Mouse (Mus musculus): ENCODE data around the gene Ern1. TPM values are rescaled to one million over a fixed set of nuclear protein-coding genes. Genes with fewer than 3 reads are reported as not detected.
A peak's percentile ranks its signal among the peaks of the same experiment; 100 is the strongest.

Gene Ern1
- polyA plus RNA-seq, 1 experiment from 2014 or later = 5.7 TPM

DNA sequence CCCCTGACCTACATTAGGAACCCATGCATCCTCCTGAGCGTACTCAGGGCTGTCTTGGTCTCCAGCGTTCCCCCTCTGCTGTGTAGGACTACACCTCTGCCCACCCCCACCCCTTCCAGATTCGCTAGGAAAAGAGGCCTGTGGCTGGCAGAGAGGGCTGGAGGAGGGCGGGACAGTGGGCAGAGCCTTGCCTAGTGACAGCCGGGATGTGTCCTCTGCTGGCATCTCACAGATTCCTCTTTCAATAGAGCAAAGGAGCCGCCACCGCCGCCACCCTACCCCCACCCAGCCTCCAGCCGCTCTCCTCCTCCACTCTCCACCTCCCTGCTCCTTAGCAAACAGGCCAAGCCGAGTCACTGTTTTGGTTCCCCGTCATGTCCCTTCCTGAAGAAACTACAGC lies 122.9 kb downstream of the Ern1 start:
- Histone ChIP-seq H3K36me3 (no peaks in the 10 kb centered on the region), H3K4me1 (replicated peaks) (peaks cover 15% of the 10 kb centered on the region), H3K27me3 (replicated peaks) (no peaks in the 10 kb centered on the region), H3K27ac (ENCODE audit: poor library complexity, severe bottlenecking) (no peak overlapping the region), H3K9me3 (replicated peaks) (peaks cover 7% of the 10 kb centered on the region; the same call in 1 of the 2 replicates), H3K9ac (peak overlapping the region; percentile 46; the same call in 1 of the 2 replicates), H3K4me3 (peak overlapping the region; percentile 8; the same call in 1 of the 2 replicates), H3K4me2 (peak overlapping the region; percentile 53)
- WGBS = 5% methylated on average over 11 of the region's 11 CpGs
- ATAC-seq (ENCODE audit: insufficient number of reproducible peaks, low FRiP score) = 0 out of 2 replicates have a peak, but pooled peaks have one; percentile 20

DNA sequence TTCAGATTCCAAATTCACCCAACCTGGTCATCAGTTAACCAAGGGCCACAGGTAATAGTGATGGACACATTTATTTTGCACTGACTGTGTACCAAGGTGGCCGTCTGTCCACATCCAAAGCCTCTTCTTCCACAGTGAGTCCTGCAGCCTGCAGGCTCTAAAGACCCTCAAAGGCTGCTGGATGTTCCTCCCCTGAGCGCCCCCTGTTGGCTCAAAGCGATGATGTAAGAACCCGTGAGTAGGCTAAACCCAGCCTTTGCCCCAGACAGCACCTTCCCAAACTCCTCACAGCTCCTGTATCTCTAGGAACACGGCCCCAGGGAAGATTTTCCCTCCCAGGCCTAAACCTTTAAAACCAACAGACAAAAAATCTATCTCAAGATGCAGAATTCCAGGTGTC lies 128.3 kb downstream of the Ern1 start:
- WGBS = 22% methylated on average over 5 of the region's 5 CpGs
- no peaks in the 10 kb centered on the region for H3K27me3 ChIP-seq (replicated peaks)
- peaks cover 7% of the 10 kb centered on the region for H3K4me1 ChIP-seq (replicated peaks)
- H3K4me2 ChIP-seq = no peak overlapping the region
- no peak overlapping the region for H3K4me3 ChIP-seq
- H3K27ac ChIP-seq (ENCODE audit: poor library complexity, severe bottlenecking) = no peak overlapping the region
- ATAC-seq (ENCODE audit: insufficient number of reproducible peaks, low FRiP score) = no peak
- H3K36me3 ChIP-seq = no peaks in the 10 kb centered on the region
- no peak overlapping the region for H3K9ac ChIP-seq
- H3K9me3 ChIP-seq (replicated peaks) = no peaks in the 10 kb centered on the region

DNA sequence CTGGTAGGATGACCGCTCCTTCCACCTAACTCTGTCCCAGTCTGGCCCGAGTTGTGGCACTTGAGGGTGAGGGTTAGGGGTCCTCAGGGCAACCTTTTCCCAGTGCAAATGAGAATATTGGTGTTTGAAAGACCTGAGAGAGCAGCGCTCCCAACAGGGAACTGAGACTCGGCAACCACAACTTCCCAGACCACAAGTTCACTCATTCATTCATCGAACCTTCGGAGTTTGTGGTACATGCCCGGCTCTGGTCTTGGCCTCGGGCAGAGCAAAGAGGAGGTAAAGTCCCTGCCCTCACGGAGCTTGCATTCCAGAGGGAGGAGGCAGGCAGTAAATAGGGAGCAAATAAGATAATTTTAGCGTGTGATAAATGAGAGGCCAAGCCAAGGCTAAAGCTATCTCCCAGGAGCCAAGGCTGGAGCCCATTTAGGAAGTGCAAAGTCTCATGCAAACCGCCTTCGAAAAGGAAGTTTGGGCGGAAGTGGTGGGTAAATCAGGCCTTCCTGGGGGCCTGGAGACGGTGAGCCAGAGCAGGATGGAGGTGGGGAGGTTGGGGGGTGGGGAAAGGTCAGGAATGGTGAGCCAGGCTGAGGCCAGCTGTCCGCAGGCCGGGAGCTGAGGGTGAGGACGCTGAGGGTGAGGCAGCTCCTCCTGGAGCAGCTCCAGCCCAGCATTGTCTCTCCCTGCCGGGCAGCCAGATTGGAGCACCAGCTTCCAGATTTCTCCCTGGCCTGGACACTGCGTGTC lies 132.1 kb downstream of the Ern1 start:
- ATAC-seq (ENCODE audit: insufficient number of reproducible peaks, low FRiP score) = no peak

DNA sequence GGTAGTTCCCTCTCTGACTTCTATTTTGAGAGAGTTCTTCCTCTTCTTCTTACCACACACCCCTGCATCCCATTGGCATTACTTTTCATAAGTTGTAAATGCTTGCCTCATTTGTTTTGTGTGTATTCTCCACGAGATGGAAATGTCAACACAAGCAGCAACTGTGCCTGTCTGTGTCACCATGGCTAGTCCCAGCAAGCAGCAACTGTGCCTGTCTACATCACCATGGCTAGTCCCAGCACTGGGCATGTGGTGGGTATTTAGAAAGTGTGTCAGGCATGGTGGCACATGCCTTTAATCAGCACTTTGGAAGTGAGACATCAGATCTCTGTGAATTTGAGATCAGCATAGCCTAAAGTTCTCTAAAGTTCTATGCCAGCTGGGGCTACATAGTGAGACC lies 133.5 kb downstream of the Ern1 start:
- no peak overlapping the region for H3K4me3 ChIP-seq
- H3K9ac ChIP-seq = no peak overlapping the region
- H3K36me3 ChIP-seq = no peaks in the 10 kb centered on the region
- H3K4me2 ChIP-seq = no peak overlapping the region
- H3K27me3 ChIP-seq (replicated peaks) = no peaks in the 10 kb centered on the region; the same call in 1 of the 2 replicates
- H3K27ac ChIP-seq (ENCODE audit: poor library complexity, severe bottlenecking) = no peak overlapping the region
- H3K9me3 ChIP-seq (replicated peaks) = no peaks in the 10 kb centered on the region
- no peak for ATAC-seq (ENCODE audit: insufficient number of reproducible peaks, low FRiP score)
- 54% methylated on average over 1 of the region's 1 CpGs for WGBS
- H3K4me1 ChIP-seq (replicated peaks) = peaks cover 17% of the 10 kb centered on the region

More for the DNA sequence above, 132.1 kb downstream of the Ern1 start:
- H3K36me3 ChIP-seq = no peaks in the 10 kb centered on the region
- no peaks in the 10 kb centered on the region for H3K27me3 ChIP-seq (replicated peaks)
- no peak overlapping the region for H3K9ac ChIP-seq
- no peak overlapping the region for H3K4me3 ChIP-seq
- no peaks in the 10 kb centered on the region for H3K9me3 ChIP-seq (replicated peaks)
- peaks cover 17% of the 10 kb centered on the region for H3K4me1 ChIP-seq (replicated peaks)
- H3K27ac ChIP-seq (ENCODE audit: poor library complexity, severe bottlenecking) = no peak overlapping the region
- WGBS = 38% methylated on average over 19 of the region's 19 CpGs
- H3K4me2 ChIP-seq = peak overlapping the region; percentile 16; the same call in 1 of the 2 replicates

DNA sequence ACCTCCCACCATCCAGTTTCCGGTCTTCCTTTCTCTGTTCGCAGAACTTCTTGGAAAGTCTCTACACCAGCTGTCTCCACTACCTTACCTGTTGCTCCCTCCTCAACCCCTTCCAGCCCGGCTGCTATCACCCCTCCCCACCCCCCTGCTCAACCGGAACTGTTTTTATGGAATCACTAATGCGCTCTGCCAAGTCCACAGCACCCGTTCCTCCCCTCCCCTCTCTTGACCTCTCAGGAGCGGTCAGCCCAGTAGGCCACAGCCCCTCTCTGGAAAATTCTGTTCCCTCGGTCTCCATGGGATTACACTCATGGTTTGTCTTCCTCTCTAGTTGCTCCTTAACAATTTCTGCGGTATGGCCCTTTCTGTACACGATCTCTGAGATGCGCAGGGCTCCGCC lies 134.5 kb downstream of the Ern1 start, which contains the start of gene Scn4a:
TSS of gene Scn4a (minus strand) at position 101 of the 400 bp plus-strand sequence.
- H3K9me3 ChIP-seq (replicated peaks) = no peaks in the 10 kb centered on the region
- no peak within 1 kb of the TSS for H3K4me3 ChIP-seq
- no peak for ATAC-seq (ENCODE audit: insufficient number of reproducible peaks, low FRiP score)
- peaks cover 17% of the 10 kb centered on the region for H3K4me1 ChIP-seq (replicated peaks)
- 77% methylated on average over 12 of the region's 12 CpGs for WGBS
- H3K27me3 ChIP-seq (replicated peaks) = peaks cover 2% of the 10 kb centered on the region; the same call in 1 of the 2 replicates
- H3K4me2 ChIP-seq = no peak within 1 kb of the TSS
- H3K27ac ChIP-seq (ENCODE audit: poor library complexity, severe bottlenecking) = no peak within 1 kb of the TSS
- H3K9ac ChIP-seq = no peak within 1 kb of the TSS
- no peaks in the 10 kb centered on the region for H3K36me3 ChIP-seq

DNA sequence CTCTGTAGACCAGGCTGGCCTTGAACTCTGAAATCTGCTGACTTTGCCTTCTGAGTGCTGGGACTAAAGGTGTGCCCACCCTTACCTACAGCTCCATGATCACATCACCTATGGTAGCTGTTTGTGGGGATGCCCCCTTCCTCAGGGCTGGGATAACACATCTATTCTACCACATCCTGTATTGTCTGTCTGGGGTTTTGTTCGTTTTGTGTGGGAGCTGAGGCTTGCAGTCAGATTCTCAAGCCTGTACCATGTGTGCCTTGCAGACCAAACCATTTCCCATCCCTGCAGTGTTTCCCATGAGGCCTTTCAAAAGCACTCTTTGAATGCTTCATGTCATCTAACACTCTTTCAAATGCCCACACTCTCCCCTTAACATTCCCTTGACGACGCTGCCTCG lies 135.7 kb downstream of the Ern1 start:
- Histone ChIP-seq H3K9ac (no peak overlapping the region), H3K4me2 (no peak overlapping the region), H3K9me3 (replicated peaks) (no peaks in the 10 kb centered on the region), H3K4me1 (replicated peaks) (peaks cover 17% of the 10 kb centered on the region), H3K27me3 (replicated peaks) (peaks cover 3% of the 10 kb centered on the region; the same call in 1 of the 2 replicates), H3K27ac (ENCODE audit: poor library complexity, severe bottlenecking) (no peak overlapping the region), H3K4me3 (no peak overlapping the region), H3K36me3 (no peaks in the 10 kb centered on the region)
- WGBS = 53% methylated on average over 4 of the region's 4 CpGs
- no peak for ATAC-seq (ENCODE audit: insufficient number of reproducible peaks, low FRiP score)

DNA sequence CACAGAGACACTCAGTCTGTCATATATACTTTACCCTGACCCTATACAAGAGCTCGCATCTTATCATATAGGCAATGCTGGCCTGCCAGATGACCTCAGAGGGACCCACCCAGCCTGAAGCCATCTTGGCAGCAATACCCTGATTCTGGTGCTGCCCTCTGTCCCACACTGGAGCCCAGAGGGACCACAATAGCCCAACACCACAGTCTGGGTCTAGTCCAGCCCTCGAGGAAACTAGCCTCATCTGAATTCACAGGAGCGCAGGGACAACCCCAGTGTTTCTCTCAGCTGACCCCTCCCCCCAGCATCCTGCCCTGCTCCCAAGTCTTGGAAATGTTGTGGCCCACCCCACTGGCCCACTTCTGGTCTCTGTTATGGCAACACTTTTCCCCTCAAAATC lies 136.4 kb downstream of the Ern1 start:
- Histone ChIP-seq H3K9me3 (replicated peaks) (no peaks in the 10 kb centered on the region), H3K36me3 (no peaks in the 10 kb centered on the region), H3K9ac (no peak overlapping the region), H3K4me1 (replicated peaks) (peaks cover 17% of the 10 kb centered on the region), H3K4me3 (no peak overlapping the region), H3K27me3 (replicated peaks) (peaks cover 3% of the 10 kb centered on the region; the same call in 1 of the 2 replicates), H3K4me2 (no peak overlapping the region), H3K27ac (ENCODE audit: poor library complexity, severe bottlenecking) (no peak overlapping the region)
- WGBS = 59% methylated on average over 3 of the region's 3 CpGs
- no peak for ATAC-seq (ENCODE audit: insufficient number of reproducible peaks, low FRiP score)

DNA sequence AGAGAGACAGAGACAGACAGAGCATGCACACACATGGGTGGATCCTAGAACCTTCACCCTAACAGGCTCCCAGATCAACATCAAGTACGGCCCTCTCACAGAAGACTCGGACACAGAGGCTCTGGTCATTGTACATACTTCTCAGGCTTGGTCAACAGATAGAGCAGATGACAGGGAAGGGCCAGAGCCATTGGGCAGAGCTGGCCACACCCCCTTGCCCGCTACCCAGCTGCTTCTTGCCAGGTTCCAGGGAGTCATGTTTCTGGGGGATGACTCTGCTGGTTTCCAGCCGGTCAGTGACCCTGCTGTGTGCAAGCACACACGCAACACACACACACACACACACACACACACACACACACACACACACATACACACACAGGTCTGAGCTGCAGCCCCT lies 136.8 kb downstream of the Ern1 start:
- H3K9ac ChIP-seq = no peak overlapping the region
- H3K4me1 ChIP-seq (replicated peaks) = peaks cover 15% of the 10 kb centered on the region
- H3K27me3 ChIP-seq (replicated peaks) = peaks cover 3% of the 10 kb centered on the region; the same call in 1 of the 2 replicates
- H3K9me3 ChIP-seq (replicated peaks) = no peaks in the 10 kb centered on the region
- 44% methylated on average over 5 of the region's 5 CpGs for WGBS
- no peak; the same call in 1 of the 2 replicates for ATAC-seq (ENCODE audit: insufficient number of reproducible peaks, low FRiP score)
- H3K27ac ChIP-seq (ENCODE audit: poor library complexity, severe bottlenecking) = no peak overlapping the region
- H3K4me3 ChIP-seq = no peak overlapping the region
- H3K36me3 ChIP-seq = no peaks in the 10 kb centered on the region
- H3K4me2 ChIP-seq = no peak overlapping the region

DNA sequence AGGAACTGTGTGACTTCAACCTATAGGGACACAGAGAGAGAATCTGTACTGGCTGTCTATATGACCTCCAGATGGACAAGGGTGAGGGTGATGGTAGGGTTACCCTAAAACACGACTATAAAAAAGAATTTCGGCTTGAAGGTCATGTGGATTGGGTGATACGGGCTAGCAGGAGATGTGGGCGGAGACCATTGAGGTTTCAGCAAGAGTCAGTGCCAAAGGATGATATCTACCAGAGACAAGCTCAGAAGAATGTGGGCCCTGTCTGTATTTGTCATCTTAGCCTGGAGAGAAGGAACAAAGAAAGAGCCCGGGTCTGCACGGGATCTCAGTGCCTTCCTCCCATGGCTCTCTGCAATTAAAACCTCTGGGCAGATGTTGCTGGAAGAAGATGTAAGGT lies 137.9 kb downstream of the Ern1 start:
- no peak overlapping the region for H3K9ac ChIP-seq
- H3K4me1 ChIP-seq (replicated peaks) = peaks cover 11% of the 10 kb centered on the region
- H3K9me3 ChIP-seq (replicated peaks) = no peaks in the 10 kb centered on the region
- peaks cover 3% of the 10 kb centered on the region; the same call in 1 of the 2 replicates for H3K27me3 ChIP-seq (replicated peaks)
- WGBS = 74% methylated on average over 6 of the region's 6 CpGs
- no peak overlapping the region for H3K4me2 ChIP-seq
- no peak overlapping the region for H3K27ac ChIP-seq (ENCODE audit: poor library complexity, severe bottlenecking)
- ATAC-seq (ENCODE audit: insufficient number of reproducible peaks, low FRiP score) = no peak
- H3K36me3 ChIP-seq = no peaks in the 10 kb centered on the region
- H3K4me3 ChIP-seq = no peak overlapping the region

DNA sequence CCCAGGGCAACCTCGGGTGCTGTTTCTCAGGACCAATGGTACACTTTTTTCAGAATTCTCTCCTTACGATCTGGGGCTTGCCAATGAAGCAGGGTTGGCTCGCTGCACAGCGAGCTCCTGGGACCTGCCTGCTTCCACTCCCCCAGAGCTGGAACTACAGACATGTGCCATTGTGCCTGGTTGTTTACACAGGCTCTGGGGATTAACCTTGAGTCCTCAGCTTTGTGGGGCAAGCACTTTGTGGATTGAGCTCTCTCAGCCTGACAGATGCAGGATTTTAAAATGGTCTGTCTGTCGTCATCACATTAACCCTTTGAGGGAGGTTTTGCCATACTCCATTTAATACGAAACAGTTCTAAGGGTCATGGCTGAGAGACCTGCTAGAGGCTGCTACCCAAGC lies 142.7 kb downstream of the Ern1 start:
- no peak overlapping the region for H3K9ac ChIP-seq
- H3K4me3 ChIP-seq = no peak overlapping the region
- H3K4me1 ChIP-seq (replicated peaks) = peaks cover 9% of the 10 kb centered on the region
- H3K36me3 ChIP-seq = no peaks in the 10 kb centered on the region
- ATAC-seq (ENCODE audit: insufficient number of reproducible peaks, low FRiP score) = no peak
- H3K4me2 ChIP-seq = no peak overlapping the region
- 39% methylated on average over 6 of the region's 6 CpGs for WGBS
- H3K27me3 ChIP-seq (replicated peaks) = 0 out of 2 replicates have a peak, but pooled peaks cover 3% of the 10 kb centered on the region
- no peaks in the 10 kb centered on the region for H3K9me3 ChIP-seq (replicated peaks)
- no peak overlapping the region; the same call in 1 of the 2 replicates for H3K27ac ChIP-seq (ENCODE audit: poor library complexity, severe bottlenecking)
